Mouse (Mus musculus): ENCODE measurements around the gene Chrna1.

DNA sequence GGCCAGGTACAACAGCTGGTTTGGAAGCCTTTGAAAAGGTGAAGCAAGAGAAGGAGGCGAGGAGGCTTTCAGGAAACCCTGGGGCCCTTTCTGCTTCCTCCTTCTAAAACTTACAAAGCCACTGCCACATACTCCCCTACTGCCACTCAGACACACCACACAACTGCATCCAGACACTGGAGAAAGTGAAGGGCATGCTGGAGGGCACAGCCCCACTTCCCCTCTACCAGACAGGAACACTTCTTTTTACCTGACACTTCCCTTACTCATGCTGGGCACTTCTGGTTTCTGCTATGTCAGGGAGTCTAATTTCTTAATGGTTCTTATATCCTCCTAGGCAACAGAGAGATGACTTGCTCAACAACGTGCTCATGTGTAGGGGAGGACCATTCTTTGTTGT, 31.6 kb downstream of the Chrna1 start:
- no peak for TF ChIP-seq CTCF (IDR thresholded peaks at IDR 0.05; ENCODE audit: borderline replicate concordance, control insufficient read depth, extremely low read depth, insufficient read depth, low read length, poor library complexity)
- TF ChIP-seq POLR2A (IDR thresholded peaks at IDR 0.05; ENCODE audit: control insufficient read depth, extremely low read depth, insufficient read depth, low read length, poor library complexity) = no peak
